Mouse (Mus musculus) liver, embryonic 15.5 days (tissue): ENCODE results near the gene Cdk14. TPM values are rescaled to one million over a fixed set of nuclear protein-coding genes. Genes with fewer than 3 reads are reported as not detected.
"Not testable (repeated sequence)": the region's sequence is repeated elsewhere in the genome, so short reads cannot be mapped to it uniquely, and the experiment has no call there.

Experiments
- ATAC-seq: fragments of 200-750 bp; cut with Nextera tagmentation; 2 replicates; pipeline ENCODE4 v1.8.0; 2017; ENCODE audit warnings: moderate number of reproducible peaks, mild to moderate bottlenecking, moderate library complexity; ENCODE audit not compliant: insufficient read depth
- H3K27ac ChIP-seq: fragments of 300-500 bp; sonication (generic); replicated peaks from 2 replicates; pipeline ENCODE4 v1.5.1; 2015; ENCODE audit warnings: mild to moderate bottlenecking, inconsistent platforms
- H3K27me3 ChIP-seq: fragments of 300-500 bp; sonication (generic); 2 replicates; pipeline ENCODE4 v1.6.1; 2015; ENCODE audit warnings: mild to moderate bottlenecking, inconsistent platforms
- H3K36me3 ChIP-seq: fragments of 300-500 bp; sonication (generic); replicated peaks from 2 replicates; pipeline ENCODE4 v1.6.1; 2015; ENCODE audit warnings: moderate library complexity, mild to moderate bottlenecking, inconsistent platforms
- H3K4me1 ChIP-seq: fragments of 300-500 bp; sonication (generic); replicated peaks from 2 replicates; pipeline ENCODE4 v1.6.1; 2015; ENCODE audit warnings: inconsistent platforms
- H3K4me2 ChIP-seq: fragments of 300-500 bp; sonication (generic); 2 replicates; pipeline ENCODE4 v1.6.1; 2015; ENCODE audit warnings: moderate library complexity, mild to moderate bottlenecking, inconsistent platforms
- H3K4me3 ChIP-seq: fragments of 300-500 bp; sonication (generic); replicated peaks from 2 replicates; pipeline ENCODE4 v1.5.1; 2015; ENCODE audit warnings: mild to moderate bottlenecking, inconsistent platforms
- H3K9ac ChIP-seq: fragments of 300-500 bp; sonication (generic); 2 replicates; pipeline ENCODE4 v1.6.1; 2015; ENCODE audit warnings: moderate library complexity, mild to moderate bottlenecking, inconsistent platforms
- H3K9me3 ChIP-seq: fragments of 300-500 bp; sonication (generic); replicated peaks from 2 replicates; pipeline ENCODE4 v1.6.1; 2016; ENCODE audit warnings: inconsistent platforms
- WGBS: fragments of 180-500 bp; shearing (Covaris S2); methylation state at CpG from one replicate; pipeline ENCODE4 v1.1.7; 2015; ENCODE audit warnings: mixed read lengths; ENCODE audit not compliant: insufficient replicate concordance; 5-methylcytosine and 5-hydroxymethylcytosine counted together
- polyA plus RNA-seq: library from polyadenylated mRNA; unstranded; fragments of >200 nt; fragmentation: Nextera tagmentation; extraction: Ambion mirVana; gene quantifications from 2 replicates; pipeline ENCODE4 v1.2.1, GENCODE M21; 2015

Cdk14 gene
- polyA plus RNA-seq, 1 experiment from 2014 or later, result 1.2 TPM

- no peak overlapping the region for H3K27ac ChIP-seq
- no peak overlapping the region for H3K4me3 ChIP-seq
- H3K9ac ChIP-seq, result no peak overlapping the region
- WGBS, result 65% methylated on average over 6 of the region's 6 CpGs
- H3K36me3 ChIP-seq, result no peaks in the 10 kb centered on the region
- no peak for ATAC-seq
- H3K4me1 ChIP-seq, result no peaks in the 10 kb centered on the region
- H3K27me3 ChIP-seq, result no peaks in the 10 kb centered on the region
- no peaks in the 10 kb centered on the region for H3K9me3 ChIP-seq
- no peak overlapping the region for H3K4me2 ChIP-seq
These were observed 495.2 kb downstream of the Cdk14 start for GRCm38 (mm10) chr5:4924866-4925265.

- H3K9ac ChIP-seq, result no peak overlapping the region
- no peaks in the 10 kb centered on the region for H3K9me3 ChIP-seq
- H3K27me3 ChIP-seq, result no peaks in the 10 kb centered on the region
- H3K4me2 ChIP-seq, result no peak overlapping the region
- no peak overlapping the region for H3K4me3 ChIP-seq
- no peaks in the 10 kb centered on the region for H3K4me1 ChIP-seq
- no peak for ATAC-seq
- WGBS, result 11% methylated on average over 6 of the region's 6 CpGs
- H3K27ac ChIP-seq, result no peak overlapping the region
- H3K36me3 ChIP-seq, result no peaks in the 10 kb centered on the region
These were observed 501.7 kb downstream of the Cdk14 start for GRCm38 (mm10) chr5:4918376-4918775.

GRCm38 (mm10) chr5:4917743-4918142, 502.4 kb downstream of the Cdk14 start:
- H3K9ac ChIP-seq, result no peak overlapping the region
- H3K4me1 ChIP-seq, result no peaks in the 10 kb centered on the region
- ATAC-seq, result no peak
- no peak overlapping the region for H3K4me2 ChIP-seq
- no peak overlapping the region for H3K27ac ChIP-seq
- WGBS, result 59% methylated on average over 7 of the region's 7 CpGs
- H3K36me3 ChIP-seq, result no peaks in the 10 kb centered on the region
- no peaks in the 10 kb centered on the region for H3K27me3 ChIP-seq
- no peaks in the 10 kb centered on the region for H3K9me3 ChIP-seq
- H3K4me3 ChIP-seq, result no peak overlapping the region

- H3K4me2 ChIP-seq, result no peak overlapping the region
- H3K36me3 ChIP-seq, result no peaks in the 10 kb centered on the region
- no peak overlapping the region for H3K9ac ChIP-seq
- no peaks in the 10 kb centered on the region for H3K27me3 ChIP-seq
- no peaks in the 10 kb centered on the region for H3K9me3 ChIP-seq
- no peak for ATAC-seq
- no peaks in the 10 kb centered on the region for H3K4me1 ChIP-seq
- no peak overlapping the region for H3K4me3 ChIP-seq
- WGBS, result 56% methylated on average over 4 of the region's 4 CpGs
- H3K27ac ChIP-seq, result no peak overlapping the region
These were observed 502.8 kb downstream of the Cdk14 start for GRCm38 (mm10) chr5:4917274-4917673.

GRCm38 (mm10) chr5:4916390-4917273, 503.5 kb downstream of the Cdk14 start:
- WGBS, result 58% methylated on average over 10 of the region's 10 CpGs
- no peak for ATAC-seq

GRCm38 (mm10) chr5:4904911-4905310, 515.2 kb downstream of the Cdk14 start:
- 51% methylated on average over 3 of the region's 3 CpGs for WGBS
- H3K4me2 ChIP-seq, H3K4me1 ChIP-seq, H3K27ac ChIP-seq, H3K9me3 ChIP-seq, H3K27me3 ChIP-seq, H3K4me3 ChIP-seq, H3K36me3 ChIP-seq, H3K9ac ChIP-seq, ATAC-seq: not testable (repeated sequence)

More at GRCm38 (mm10) chr5:4916390-4917273, 503.5 kb downstream of the Cdk14 start:
- no peaks in the 10 kb centered on the region for H3K9me3 ChIP-seq
- no peaks in the 10 kb centered on the region for H3K27me3 ChIP-seq
- H3K36me3 ChIP-seq, result no peaks in the 10 kb centered on the region
- no peak overlapping the region for H3K4me2 ChIP-seq
- H3K4me3 ChIP-seq, result no peak overlapping the region
- H3K27ac ChIP-seq, result no peak overlapping the region
- no peaks in the 10 kb centered on the region for H3K4me1 ChIP-seq
- no peak overlapping the region for H3K9ac ChIP-seq

- ATAC-seq, result no peak
- Histone ChIP-seq H3K36me3 (no peaks in the 10 kb centered on the region), H3K4me1 (no peaks in the 10 kb centered on the region), H3K27ac (no peak overlapping the region), H3K4me2 (no peak overlapping the region), H3K9me3 (no peaks in the 10 kb centered on the region), H3K4me3 (no peak overlapping the region), H3K27me3 (no peaks in the 10 kb centered on the region), H3K9ac (no peak overlapping the region)
- WGBS, result 71% methylated on average over 2 of the region's 2 CpGs
These were observed 521.9 kb downstream of the Cdk14 start for GRCm38 (mm10) chr5:4898241-4898640.

- H3K27ac ChIP-seq, result no peak overlapping the region
- H3K4me3 ChIP-seq, result no peak overlapping the region
- WGBS, result 49% methylated on average over 3 of the region's 3 CpGs
- no peak for ATAC-seq
- no peaks in the 10 kb centered on the region for H3K27me3 ChIP-seq
- no peaks in the 10 kb centered on the region for H3K36me3 ChIP-seq
- no peak overlapping the region for H3K9ac ChIP-seq
- no peaks in the 10 kb centered on the region for H3K4me1 ChIP-seq
- no peak overlapping the region for H3K4me2 ChIP-seq
- H3K9me3 ChIP-seq, result no peaks in the 10 kb centered on the region
These were observed 525.1 kb downstream of the Cdk14 start for GRCm38 (mm10) chr5:4894988-4895387.

- no peak overlapping the region for H3K4me2 ChIP-seq
- H3K4me1 ChIP-seq, result no peaks in the 10 kb centered on the region
- H3K27me3 ChIP-seq, result no peaks in the 10 kb centered on the region
- H3K4me3 ChIP-seq, result no peak overlapping the region
- H3K27ac ChIP-seq, result no peak overlapping the region
- ATAC-seq, result no peak
- H3K36me3 ChIP-seq, result no peaks in the 10 kb centered on the region
- H3K9ac ChIP-seq, result no peak overlapping the region
- no peaks in the 10 kb centered on the region for H3K9me3 ChIP-seq
- WGBS, result 63% methylated on average over 5 of the region's 5 CpGs
These were observed 526.3 kb downstream of the Cdk14 start for GRCm38 (mm10) chr5:4893852-4894207.

GRCm38 (mm10) chr5:4893206-4893851, 526.8 kb downstream of the Cdk14 start:
- Histone ChIP-seq H3K27me3 (no peaks in the 10 kb centered on the region), H3K4me1 (no peaks in the 10 kb centered on the region), H3K4me2 (no peak overlapping the region), H3K27ac (no peak overlapping the region), H3K36me3 (no peaks in the 10 kb centered on the region), H3K4me3 (no peak overlapping the region), H3K9ac (no peak overlapping the region), H3K9me3 (no peaks in the 10 kb centered on the region)
- no peak for ATAC-seq
- WGBS, result 68% methylated on average over 5 of the region's 5 CpGs

GRCm38 (mm10) chr5:4892734-4893133, 527.4 kb downstream of the Cdk14 start:
- Histone ChIP-seq H3K27me3 (no peaks in the 10 kb centered on the region), H3K9me3 (no peaks in the 10 kb centered on the region), H3K36me3 (no peaks in the 10 kb centered on the region), H3K9ac (no peak overlapping the region), H3K4me1 (no peaks in the 10 kb centered on the region), H3K27ac (no peak overlapping the region), H3K4me3 (no peak overlapping the region), H3K4me2 (no peak overlapping the region)
- no peak for ATAC-seq
- whole genome bisulfite sequencing, result 60% methylated on average over 4 of the region's 4 CpGs
